Mouse (Mus musculus): ENCODE measurements around the gene Gm10100.

DNA sequence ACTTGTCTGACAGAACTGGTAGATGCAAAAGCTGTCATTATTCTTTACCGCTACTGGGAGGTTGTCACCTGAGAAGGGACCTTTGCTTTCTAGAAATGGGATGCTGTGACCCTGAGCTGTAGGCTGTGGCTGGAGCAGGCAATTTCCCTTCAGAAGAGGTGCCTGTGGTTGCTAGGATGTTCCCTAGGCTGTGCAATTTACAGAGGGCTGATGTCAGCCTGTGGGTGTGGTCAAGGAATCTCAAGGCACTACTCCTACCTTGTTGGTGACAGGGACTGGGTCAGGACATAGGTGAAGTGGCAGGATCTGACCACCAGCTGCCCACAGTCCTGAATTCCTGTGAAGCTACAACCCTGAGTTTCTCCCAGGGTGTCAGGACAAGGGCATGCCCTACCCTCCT is 43.4 kb downstream of the Gm10100 start:
- TF ChIP-seq POU5F1 (IDR thresholded peaks at IDR 0.05; ENCODE audit: borderline replicate concordance, low read length): no peak
- TF ChIP-seq CTCF (conservative IDR thresholded peaks at IDR 0.05; ENCODE audit: low read length): no peak
- TF ChIP-seq NANOG (IDR thresholded peaks at IDR 0.05; ENCODE audit: borderline replicate concordance, low read length): no peak

All from E14TG2a.4 (cell line).